Mouse (Mus musculus): ENCODE results near the gene Frg2f1.
A peak's percentile ranks its signal among the peaks of the same experiment; 100 is the strongest.

Gene Frg2f1

GRCm38 (mm10) chr4:119492933-119493327 lies 46.4 kb downstream of the Frg2f1 start:
- DNase-seq (ENCODE audit: low read depth, low spot score) = no peak

- DNase-seq (ENCODE audit: low read depth, low spot score) = peak; percentile 9
These were observed 46.9 kb downstream of the Frg2f1 start, which contains the start of gene Rimkla for GRCm38 (mm10) chr4:119492291-119492932. TSS of gene Rimkla (minus strand) at chr4:119492628.

- no peak for DNase-seq (ENCODE audit: low read depth, low spot score)
These were observed 48.5 kb downstream of the Frg2f1 start for GRCm38 (mm10) chr4:119490806-119491205.

GRCm38 (mm10) chr4:119489666-119490065 lies 49.7 kb downstream of the Frg2f1 start:
- no peak for DNase-seq (ENCODE audit: low read depth, low spot score)

- DNase-seq (ENCODE audit: low read depth, low spot score) = no peak
These were observed 54.4 kb downstream of the Frg2f1 start for GRCm38 (mm10) chr4:119484882-119485281.

GRCm38 (mm10) chr4:119483051-119483450 lies 56.3 kb downstream of the Frg2f1 start:
- DNase-seq (ENCODE audit: low read depth, low spot score) = no peak
